14 mouse cellular contexts compared by ENCODE assay signal in genomic region chr1:189941786-189942185, GRCm38 (mm10). TPM values are rescaled to one million over a fixed set of nuclear protein-coding genes. Genes with fewer than 3 reads are reported as not detected.
DNase-seq lines count a peak whose midpoint lies in the region.
"Had no signal": no experiment of that assay in that cellular context is flagged by ENCODE, and none has a peak within 500 bp of the region (broad histone marks: within the 10 kb centered on the region; RNA-seq: fewer than 3 reads in every experiment).

No protein-coding gene starts in this region.

- peak; percentile 41 for DNase-seq in heart, adult 11 months
- DNase-seq in heart, adult 18-20 months, result no peak
- DNase-seq in thymus, postnatal 0 days (ENCODE audit: low spot score), result peak; percentile 12
- DNase-seq in thymus, adult 18-20 months, result no peak
- DNase-seq in MN1 (ENCODE audit: low spot score), result peak; percentile 82
- DNase-seq in cerebellum, postnatal 25 days, result no peak
- DNase-seq in adrenal gland, adult 8-10 months, result no peak
- DNase-seq in kidney, adult 18-20 months, result no peak
- DNase-seq: adrenal gland, postnatal 14 days; cerebellum, adult 2 months; cerebellum, postnatal 10 days; gastrocnemius, postnatal 36 days; heart, adult 2 months; heart, postnatal 14 days had no signal

RNA-seq across cellular contexts. Expression of gene Smyd2, which starts 19.6 kb away (rescaled TPM):
- 100 to 1,000 TPM in 1 of 2 experiments, 10 to 100 TPM in 1; 92.9 to 112 TPM for total RNA-seq in heart, adult 18-20 months (2021)
- 64.7 and 64.9 TPM in 2 replicates for polyA plus RNA-seq in thymus, postnatal 0 days (2015; fragmentation: Nextera tagmentation; extraction: Ambion mirVana)
- 10 to 100 TPM; 82.4 to 88.4 (median 85.1) TPM for total RNA-seq in adrenal gland, adult 8-10 months (2022)

Comparison
In these comparisons a context has a peak if more than half of its experiments do, and no peak if none do; other contexts are left out.
1. DNase-seq: peak in heart, adult 11 months (single experiment), thymus, postnatal 0 days (single experiment) and MN1 (single experiment); none in heart, adult 18-20 months (0 of 2), thymus, adult 18-20 months (0 of 2), cerebellum, postnatal 25 days (0 of 2), adrenal gland, adult 8-10 months (single experiment) and kidney, adult 18-20 months (single experiment).